Mouse (Mus musculus) bone marrow macrophage, adult 2 months (primary cell): Measurements from ENCODE around the gene Phf11a.

Experiments used
- CTCF ChIP-seq: IDR thresholded peaks from 2 replicates; pipeline ENCODE4 v1.5.1; 2012; ENCODE audit warnings: low read depth, mild to moderate bottlenecking, low read length, moderate library complexity
- POLR2A ChIP-seq: IDR thresholded peaks from 2 replicates; pipeline ENCODE4 v1.6.1; 2012; ENCODE audit warnings: mild to moderate bottlenecking, low read depth, low read length, borderline replicate concordance

GRCm38 (mm10) chr14:59260056-59260455, 37.3 kb downstream of the Phf11a start, which contains the start of gene Gm6904:
- TF ChIP-seq CTCF (no peak), POLR2A (no peak)
